Mouse (Mus musculus) testis, postnatal 10 days (tissue): ENCODE data around the gene Pecr.
"Not testable (repeated sequence)": the region's sequence is repeated elsewhere in the genome, so short reads cannot be mapped to it uniquely, and the experiment has no call there.

Experiments
- DNase-seq: peaks from one replicate; pipeline ENCODE4 v3.0.0; 2021; ENCODE audit warnings: low spot score

Gene Pecr

DNA sequence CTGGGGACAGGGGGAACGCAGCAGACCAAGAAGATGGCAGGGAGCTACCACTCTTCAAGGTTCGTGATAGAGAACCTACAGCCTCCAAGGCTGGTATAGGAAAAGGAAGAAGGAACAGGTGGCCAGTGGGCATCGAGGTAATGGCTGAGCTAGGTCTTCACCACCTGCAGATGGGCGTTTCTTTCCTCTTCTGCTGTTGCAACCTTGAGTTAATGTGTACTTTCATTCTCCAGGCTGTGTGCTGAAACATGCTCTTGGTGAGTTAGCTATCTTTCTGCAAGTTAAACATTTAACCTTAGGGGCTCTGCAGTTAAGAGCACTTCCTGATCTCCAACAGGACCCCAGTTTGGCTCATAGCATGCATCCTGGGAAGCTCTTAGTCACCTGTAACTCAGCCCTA, 3.8 kb upstream of the Pecr start:
- DNase-seq: no peak

GRCm38 (mm10) chr1:72286904-72287303, 2.8 kb upstream of the Pecr start:
- no peak for DNase-seq

GRCm38 (mm10) chr1:72284539-72284938, 425 bp upstream of the Pecr start:
- DNase-seq: no peak

DNA sequence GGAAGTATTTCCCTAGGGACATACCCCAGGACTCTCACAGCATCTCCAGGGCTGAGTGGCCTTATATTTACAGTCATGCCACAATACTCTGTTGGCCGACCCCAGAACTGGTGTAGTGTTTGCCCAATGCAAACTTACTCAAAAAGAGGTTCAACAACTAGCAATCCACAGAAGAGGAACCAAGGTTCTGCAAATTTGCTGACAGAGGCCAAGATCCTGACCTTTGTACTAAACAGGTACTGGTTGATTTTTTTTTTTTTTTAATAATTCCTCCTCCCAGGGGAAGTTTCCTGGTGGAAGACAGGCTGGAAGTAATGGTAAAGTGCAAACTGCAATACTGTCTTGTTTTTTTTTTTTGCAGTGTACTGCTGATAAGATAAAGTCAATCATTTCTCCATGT, 1.5 kb downstream of the Pecr start:
- DNase-seq: no peak

GRCm38 (mm10) chr1:72278085-72278484, 6.0 kb downstream of the Pecr start:
- no peak for DNase-seq

DNA sequence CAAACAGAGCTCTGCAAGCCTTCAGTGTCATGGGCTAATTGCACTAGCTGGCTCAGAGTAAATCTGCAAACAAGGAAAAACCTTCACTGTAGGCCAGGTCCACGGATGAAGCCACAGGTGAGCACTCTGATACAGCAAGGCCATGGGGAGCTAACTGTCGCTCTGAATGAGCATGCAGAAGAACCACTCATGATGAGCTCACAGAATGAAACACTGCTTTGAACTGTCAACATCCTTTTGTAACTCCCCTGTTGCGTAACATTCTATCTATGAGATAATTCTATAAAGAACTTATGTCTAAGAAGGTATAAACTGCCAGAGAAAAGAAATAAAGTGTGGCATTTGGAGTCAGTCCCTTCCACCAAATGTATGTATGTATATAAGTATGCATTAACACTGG, 21.0 kb downstream of the Pecr start:
- no peak for DNase-seq

GRCm38 (mm10) chr1:72256381-72257256, 27.5 kb downstream of the Pecr start:
- no peak for DNase-seq

DNA sequence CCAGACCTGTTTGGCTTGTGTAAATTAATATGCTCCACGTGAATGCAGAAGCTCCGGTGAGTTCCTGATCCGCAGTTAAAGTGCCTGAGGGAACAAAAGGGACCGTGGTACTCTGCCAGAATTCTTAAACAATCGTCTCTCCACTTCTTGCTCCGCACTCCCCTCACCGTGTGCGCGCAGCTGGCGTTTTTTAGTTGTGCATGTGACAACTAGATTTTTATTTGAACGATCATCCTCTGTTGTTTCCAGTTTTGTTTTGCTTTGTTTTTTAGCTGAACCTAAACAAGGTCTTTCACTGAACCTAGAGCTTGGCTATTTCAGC, 28.3 kb downstream of the Pecr start:
- DNase-seq: no peak

DNA sequence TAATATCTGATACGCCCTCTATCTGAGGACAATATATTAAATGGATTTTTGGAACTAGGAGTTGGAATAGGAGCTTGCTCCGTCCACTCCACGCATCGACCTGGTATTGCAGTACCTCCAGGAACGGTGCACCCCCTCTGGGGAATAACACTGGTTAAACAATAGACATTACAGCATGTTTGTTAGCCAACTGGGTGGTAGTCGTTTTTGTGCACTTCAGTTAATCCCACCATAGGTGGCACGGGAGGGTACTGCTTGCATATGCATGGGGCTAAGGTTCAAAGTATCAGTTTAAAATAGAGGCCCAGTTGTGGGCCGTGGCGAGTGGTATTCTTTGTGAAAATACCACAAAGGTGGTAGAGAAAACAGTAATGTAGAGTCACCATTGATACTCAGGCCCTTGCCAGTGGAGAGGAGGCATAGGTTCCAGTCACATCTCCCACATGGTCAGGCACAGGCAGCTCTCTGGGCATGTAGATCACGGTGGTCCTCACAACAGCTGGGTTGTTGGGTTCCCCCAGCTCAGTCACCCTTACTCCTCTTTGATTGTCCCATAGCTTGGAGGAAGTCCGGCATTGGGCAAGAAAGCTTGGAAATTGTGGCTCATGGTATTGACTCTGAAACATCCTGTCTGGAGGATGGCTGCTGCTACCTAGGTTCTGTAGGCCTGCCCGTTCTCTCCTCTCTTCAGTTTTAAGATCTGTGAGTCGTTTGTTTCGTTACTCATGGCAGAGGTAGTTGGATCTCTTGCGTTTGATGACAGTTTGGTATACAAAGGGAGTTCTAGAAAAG, 28.9 kb downstream of the Pecr start:
- peak; percentile 51 for DNase-seq

GRCm38 (mm10) chr1:72254545-72255061, 29.5 kb downstream of the Pecr start:
- DNase-seq: peak; percentile 96

DNA sequence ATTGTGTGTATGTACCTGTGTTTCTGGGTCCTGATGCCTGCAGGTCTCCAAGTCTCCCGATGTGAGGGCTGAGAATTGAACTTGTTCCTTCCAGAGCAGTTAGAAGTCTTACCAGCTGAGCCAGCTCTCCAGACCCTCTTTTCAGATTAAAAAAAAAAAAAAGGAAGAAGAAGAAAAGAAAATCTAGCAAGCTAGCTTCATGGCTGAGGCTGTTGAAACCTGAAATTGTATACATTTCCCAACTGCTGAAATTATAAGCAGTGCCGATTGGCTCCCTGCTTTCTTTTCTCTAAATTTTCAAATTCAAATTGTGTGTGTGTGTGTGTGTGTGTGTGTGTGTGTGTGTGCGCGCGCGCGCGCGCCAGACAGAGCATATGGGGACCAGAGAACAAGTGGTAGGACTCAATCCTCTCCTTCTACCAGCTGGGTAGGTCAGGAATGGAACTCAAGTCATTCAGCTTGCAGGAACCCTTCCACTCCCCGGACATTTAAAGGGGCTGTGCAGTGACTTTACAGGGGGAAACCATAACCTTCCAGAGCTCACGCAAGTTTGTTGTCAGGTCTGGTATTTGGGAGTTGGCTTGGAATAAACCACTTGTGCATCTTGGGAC, 30.1 kb downstream of the Pecr start:
- DNase-seq: no peak

GRCm38 (mm10) chr1:72251806-72252205, 32.3 kb downstream of the Pecr start:
- DNase-seq: no peak

DNA sequence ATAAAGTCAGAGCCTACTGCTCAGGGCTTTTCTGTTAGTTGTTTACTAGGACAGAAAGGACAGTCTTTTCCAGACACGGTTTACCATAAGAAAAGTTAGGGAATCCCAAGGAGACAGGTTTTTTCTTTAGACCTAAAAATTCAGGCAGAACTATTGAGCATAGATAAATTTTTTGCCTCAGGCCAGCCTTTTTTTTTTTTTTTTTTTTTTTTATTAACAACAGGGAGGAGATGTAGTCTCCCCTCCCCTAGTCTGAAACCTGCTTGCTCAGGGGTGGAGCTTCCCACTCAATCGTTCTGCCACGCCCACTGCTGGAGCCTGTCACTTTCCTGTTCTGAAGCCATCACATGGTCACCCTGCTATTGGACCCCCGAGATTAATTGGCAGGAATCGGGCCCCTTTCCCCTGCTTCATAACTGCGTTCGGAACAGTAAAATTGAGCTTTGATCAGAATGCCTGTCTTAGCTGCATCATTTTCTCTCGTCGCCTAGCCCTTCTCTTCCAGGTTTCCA, 35.8 kb downstream of the Pecr start:
- DNase-seq: not testable (repeated sequence)

- DNase-seq: no peak
Measured at GRCm38 (mm10) chr1:72244317-72245036, 39.6 kb downstream of the Pecr start.

GRCm38 (mm10) chr1:72243656-72244316, 40.3 kb downstream of the Pecr start:
- DNase-seq: peak; percentile 99

- DNase-seq: no peak
Measured at GRCm38 (mm10) chr1:72242581-72243143, 41.5 kb downstream of the Pecr start.

GRCm38 (mm10) chr1:72239113-72239512, 45.0 kb downstream of the Pecr start:
- DNase-seq: not testable (repeated sequence)

DNA sequence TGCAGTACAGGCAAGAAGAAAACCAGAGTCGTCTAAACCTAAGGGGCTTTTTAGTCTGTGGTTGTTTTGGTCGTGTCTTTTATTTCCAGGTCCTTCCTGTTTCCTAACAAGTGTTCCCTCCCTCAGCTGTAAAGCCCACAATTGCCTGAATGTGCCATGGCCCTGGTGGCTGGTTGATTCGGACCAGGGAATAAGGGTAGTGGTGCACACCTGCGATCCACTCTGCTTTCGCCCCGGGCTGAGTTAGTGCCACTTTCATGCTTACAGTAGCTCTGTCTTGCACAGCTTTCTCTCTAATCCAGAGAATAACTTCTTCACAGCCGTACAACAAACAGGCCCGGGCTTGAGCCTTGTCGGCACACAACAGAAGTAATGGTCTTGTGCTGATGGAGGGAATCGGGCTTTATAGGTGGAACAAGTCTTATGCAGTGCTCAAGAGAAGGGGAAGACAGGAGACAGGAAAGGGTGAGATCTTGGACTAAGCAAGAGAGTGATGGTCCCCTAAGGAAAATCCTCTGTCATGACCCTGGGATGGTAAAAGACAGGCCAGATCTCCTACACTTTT, 46.0 kb downstream of the Pecr start:
- no peak for DNase-seq

DNA sequence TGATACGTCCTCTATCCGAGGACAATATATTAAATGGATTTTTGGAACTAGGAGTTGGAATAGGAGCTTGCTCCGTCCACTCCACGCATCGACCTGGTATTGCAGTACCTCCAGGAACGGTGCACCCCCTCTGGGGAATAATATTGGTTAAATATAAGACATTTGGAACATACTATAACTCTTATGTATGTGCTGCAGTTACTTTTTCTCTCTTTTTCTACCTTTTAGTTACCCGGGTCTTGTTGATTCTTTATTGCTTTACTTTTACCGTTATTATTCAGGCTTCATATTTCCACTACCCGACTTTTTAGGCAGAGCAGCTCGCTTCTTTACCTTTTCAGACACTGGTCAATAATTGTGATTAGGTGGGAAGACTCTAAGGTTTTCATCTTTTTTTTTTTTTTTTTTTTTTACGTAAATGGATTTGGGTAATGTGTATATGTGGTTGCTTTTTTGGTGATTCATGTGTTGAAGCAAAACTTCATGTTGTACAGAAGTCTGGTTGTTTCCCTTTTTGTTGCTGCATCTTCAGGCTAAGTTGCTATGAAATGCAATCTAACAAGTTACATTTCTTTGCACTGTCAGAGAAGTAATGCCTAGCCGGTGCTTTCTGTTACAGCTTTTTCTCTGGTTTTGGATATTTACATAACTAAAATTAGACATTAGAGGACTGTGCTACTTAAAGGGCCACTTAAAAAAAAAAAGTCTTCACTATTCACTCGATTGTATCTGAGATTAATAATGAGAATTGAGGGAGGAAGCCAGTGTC, 46.9 kb downstream of the Pecr start:
- no peak for DNase-seq
